Mouse (Mus musculus) limb, embryonic 10.5 days (tissue): Measurements from ENCODE around the gene Oxct1. TPM values are rescaled to one million over a fixed set of nuclear protein-coding genes. Genes with fewer than 3 reads are reported as not detected.

Experiments
- DNase-seq: peaks from one replicate; pipeline ENCODE4 v3.0.0-alpha.2; 2017; ENCODE audit warnings: low spot score
- H3K27ac ChIP-seq: fragments of 300-500 bp; sonication (generic); 2 replicates; pipeline ENCODE4 v1.5.1; 2016; ENCODE audit warnings: mild to moderate bottlenecking
- H3K27me3 ChIP-seq: fragments of 300-500 bp; sonication (generic); 2 replicates; pipeline ENCODE4 v1.6.1; 2016; ENCODE audit warnings: low read depth, mild to moderate bottlenecking; ENCODE audit not compliant: poor library complexity, severe bottlenecking
- H3K36me3 ChIP-seq: fragments of 300-500 bp; sonication (generic); 2 replicates; pipeline ENCODE4 v1.6.1; 2016; ENCODE audit warnings: mild to moderate bottlenecking, moderate library complexity
- H3K4me1 ChIP-seq: fragments of 300-500 bp; sonication (generic); 2 replicates; pipeline ENCODE4 v1.6.1; 2016
- H3K4me3 ChIP-seq: fragments of 300-500 bp; sonication (generic); 2 replicates; pipeline ENCODE4 v1.5.1; 2016; ENCODE audit warnings: mild to moderate bottlenecking, moderate library complexity
- H3K9me3 ChIP-seq: fragments of 300-500 bp; sonication (generic); replicated peaks from 2 replicates; pipeline ENCODE4 v1.6.1; 2016; ENCODE audit warnings: mild to moderate bottlenecking
- WGBS: fragments of 180-500 bp; shearing (Covaris S2); methylation state at CpG from one replicate; pipeline ENCODE4 v1.1.7; 2016; 5-methylcytosine and 5-hydroxymethylcytosine counted together
- polyA plus RNA-seq: library from polyadenylated mRNA; unstranded; fragments of >200 nt; fragmentation: Nextera tagmentation; extraction: Ambion mirVana; gene quantifications from 2 replicates; pipeline ENCODE4 v1.2.1, GENCODE M21; 2016

Oxct1 gene
- polyA plus RNA-seq = 79.0 and 116 TPM in 2 replicates

DNA sequence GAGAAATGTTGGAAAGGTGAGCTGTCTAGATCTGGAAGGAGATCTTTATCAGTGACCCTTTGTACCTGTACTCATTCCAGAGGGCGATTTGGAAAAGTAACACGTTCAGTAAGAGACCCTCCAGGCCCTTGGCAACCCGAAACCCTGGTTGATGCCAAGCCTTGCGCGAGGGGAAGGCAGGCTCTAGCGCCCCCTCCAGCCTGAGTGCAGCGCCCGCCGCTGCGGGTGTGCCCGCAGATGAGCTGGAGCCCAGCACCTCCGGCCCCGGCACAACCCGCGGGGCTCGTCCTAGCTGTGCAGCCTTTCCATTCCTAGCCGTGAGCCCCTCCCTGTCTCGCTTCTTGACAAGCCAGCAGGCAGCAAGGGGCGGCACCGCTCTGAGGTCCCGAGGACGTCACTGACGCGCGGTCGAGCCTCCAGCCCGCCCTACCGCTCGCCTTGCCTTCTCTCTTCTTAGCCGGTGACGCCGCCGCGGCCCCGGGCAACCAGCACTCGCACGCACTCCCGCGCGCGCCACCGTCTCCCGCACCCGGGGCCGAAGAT is at the start of gene Oxct1:
Gene Oxct1 (plus strand): TSS at position 153 of the 543 bp plus-strand sequence.
- peak; percentile 87 for DNase-seq
- H3K4me1 ChIP-seq = peaks cover 11% of the 10 kb centered on the region; the same call in 1 of the 2 replicates
- H3K9me3 ChIP-seq = no peaks in the 10 kb centered on the region
- under 1% methylated on average over 45 of the region's 45 CpGs for WGBS
- H3K27ac ChIP-seq = peak within 1 kb of the TSS; percentile 90
- H3K27me3 ChIP-seq = no peaks in the 10 kb centered on the region
- no peaks in the 10 kb centered on the region for H3K36me3 ChIP-seq
- H3K4me3 ChIP-seq = peak within 1 kb of the TSS; percentile 83

DNA sequence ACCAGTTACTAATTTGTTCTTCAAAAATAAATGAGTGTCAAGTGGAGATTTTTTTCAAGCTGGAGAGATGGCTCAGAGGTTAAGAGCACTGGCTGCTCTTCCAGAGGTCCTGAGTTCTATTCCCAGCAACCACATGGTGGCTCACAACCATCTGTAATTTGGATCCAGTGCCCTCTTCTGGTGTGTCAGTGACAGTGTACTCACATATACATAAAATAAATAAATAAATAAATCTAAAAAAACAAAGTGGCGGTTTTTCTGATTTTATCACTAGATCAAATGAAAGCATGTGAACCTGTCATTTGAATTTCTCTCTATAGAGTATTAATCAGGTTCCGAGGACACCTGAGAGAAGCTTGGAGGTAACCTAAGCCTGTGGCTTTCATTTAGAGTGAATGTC is 47.9 kb upstream of the Oxct1 start:
- H3K4me3 ChIP-seq = no peak overlapping the region
- peaks cover 4% of the 10 kb centered on the region; the same call in 1 of the 2 replicates for H3K4me1 ChIP-seq
- no peak overlapping the region for H3K27ac ChIP-seq
- no peaks in the 10 kb centered on the region for H3K9me3 ChIP-seq
- whole genome bisulfite sequencing = 90% methylated on average over 2 of the region's 2 CpGs
- peaks cover 10% of the 10 kb centered on the region for H3K36me3 ChIP-seq
- no peaks in the 10 kb centered on the region for H3K27me3 ChIP-seq
- no peak for DNase-seq

DNA sequence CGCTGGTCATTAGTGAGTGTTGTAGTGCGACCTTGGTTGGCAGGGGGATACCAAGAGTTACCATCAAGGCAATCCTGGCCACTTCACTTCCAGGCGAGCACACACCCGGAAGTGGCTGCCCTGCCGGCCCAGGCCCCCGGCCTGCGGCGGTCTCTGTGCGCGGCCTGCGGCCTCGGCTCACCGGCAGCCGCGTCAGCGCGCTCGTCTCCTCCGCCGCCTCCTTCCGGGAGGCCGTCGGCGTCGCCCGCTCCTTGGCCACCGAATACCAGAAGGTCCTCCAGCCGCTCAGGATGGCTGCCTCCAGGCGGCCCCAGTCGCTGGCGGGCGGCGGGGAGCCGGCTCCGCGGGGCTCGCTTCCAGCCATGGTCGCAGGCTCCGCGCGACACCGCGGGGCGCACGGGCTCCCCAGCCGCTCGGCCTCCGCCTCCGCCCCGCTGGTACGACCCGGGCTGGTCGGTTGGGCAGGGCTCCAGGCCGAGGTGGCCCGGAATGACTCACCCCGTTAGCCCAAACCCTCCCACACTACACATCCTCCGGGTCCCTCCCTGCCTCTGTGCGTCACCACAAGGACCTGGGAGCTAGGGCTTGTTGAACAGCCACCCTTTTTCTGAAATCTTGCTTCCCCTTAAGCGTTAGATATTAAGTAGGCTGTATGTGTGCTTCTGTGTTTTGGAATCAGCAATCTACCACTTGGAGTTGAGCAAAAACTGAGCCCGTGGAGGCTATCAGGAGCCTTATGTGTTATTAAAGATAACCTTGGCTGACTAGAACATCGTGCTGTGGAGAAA is 46.9 kb upstream of the Oxct1 start, which contains the start of gene Fbxo4:
Gene Fbxo4 (minus strand): TSS at position 513 of the 788 bp plus-strand sequence.
- H3K4me3 ChIP-seq = peak within 1 kb of the TSS; percentile 58
- WGBS = 2% methylated on average over 61 of the region's 61 CpGs

DNA sequence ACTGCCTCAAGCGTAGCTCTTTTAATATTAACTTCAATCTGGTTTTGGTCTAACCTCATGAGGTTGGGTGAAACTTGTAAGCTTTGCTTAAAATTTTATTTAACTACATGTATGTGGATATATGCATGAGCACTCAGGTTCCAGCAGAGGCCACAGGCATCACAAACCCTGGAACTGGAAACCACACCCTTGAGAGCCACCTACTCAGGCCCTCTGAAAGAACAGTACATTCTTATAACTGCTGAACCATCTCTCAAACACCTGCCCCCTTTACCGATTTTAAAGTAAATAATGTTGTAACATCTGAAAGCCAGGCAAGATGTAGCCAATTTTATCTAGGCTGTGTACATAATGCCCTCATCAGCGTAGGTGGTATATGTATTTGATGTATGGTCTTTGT is 46.3 kb upstream of the Oxct1 start:
- WGBS = 84% methylated on average over 3 of the region's 3 CpGs

More for the DNA sequence above, 46.9 kb upstream of the Oxct1 start, which contains the start of gene Fbxo4:
- Histone ChIP-seq H3K36me3 (peaks cover 20% of the 10 kb centered on the region), H3K27ac (peak within 1 kb of the TSS; percentile 90), H3K9me3 (no peaks in the 10 kb centered on the region), H3K4me1 (peaks cover 4% of the 10 kb centered on the region; the same call in 1 of the 2 replicates), H3K27me3 (no peaks in the 10 kb centered on the region)
- peak; percentile 77 for DNase-seq

DNA sequence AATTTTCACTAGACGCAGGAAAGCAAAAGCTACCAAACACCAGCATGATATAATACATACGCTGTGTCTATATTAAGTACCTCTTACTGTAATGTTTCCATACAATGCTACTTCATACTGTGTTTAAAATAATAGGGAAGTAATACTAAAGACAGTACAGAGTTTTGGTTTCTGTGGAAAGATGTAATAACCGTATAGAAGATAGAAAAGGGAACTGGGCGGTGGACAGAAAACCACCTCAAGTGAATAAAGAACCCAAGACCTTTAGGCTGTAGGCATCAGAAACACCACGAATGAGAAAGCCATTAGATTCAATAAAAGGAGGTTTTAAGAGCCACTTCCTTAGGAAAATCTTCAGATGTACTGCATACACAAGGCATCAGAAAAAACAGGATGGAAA is 43.5 kb upstream of the Oxct1 start:
- DNase-seq = no peak

More for the DNA sequence above, 46.3 kb upstream of the Oxct1 start:
- Histone ChIP-seq H3K27me3 (no peaks in the 10 kb centered on the region), H3K4me3 (peak overlapping the region; percentile 58), H3K9me3 (no peaks in the 10 kb centered on the region), H3K27ac (no peak overlapping the region), H3K4me1 (peaks cover 4% of the 10 kb centered on the region; the same call in 1 of the 2 replicates), H3K36me3 (peaks cover 26% of the 10 kb centered on the region)
- no peak for DNase-seq

DNA sequence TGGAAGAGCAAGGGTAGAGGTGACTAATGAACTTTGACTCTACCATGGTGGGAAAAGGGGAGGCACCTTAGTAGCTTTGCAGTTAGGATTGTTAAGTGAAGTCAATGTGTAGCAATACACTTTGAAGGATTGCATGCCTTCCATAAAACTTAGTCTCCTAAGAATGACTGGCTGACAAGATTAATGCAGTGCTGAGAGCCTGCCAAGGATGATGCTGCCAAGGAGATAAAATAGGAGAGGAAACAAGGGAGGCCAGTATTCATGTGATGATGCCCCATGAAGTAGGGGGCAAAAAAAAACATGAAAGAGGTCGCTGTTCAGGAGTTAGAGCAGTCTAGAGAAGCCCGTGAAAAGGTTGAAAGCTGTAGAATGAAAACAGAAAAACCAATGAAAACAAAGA is 41.3 kb upstream of the Oxct1 start:
- no peak overlapping the region for H3K4me3 ChIP-seq
- no peaks in the 10 kb centered on the region for H3K27me3 ChIP-seq
- H3K9me3 ChIP-seq = no peaks in the 10 kb centered on the region
- WGBS = 89% methylated on average over 2 of the region's 2 CpGs
- H3K36me3 ChIP-seq = peaks cover 70% of the 10 kb centered on the region
- H3K27ac ChIP-seq = no peak overlapping the region
- DNase-seq = no peak
- peaks cover under 1% of the 10 kb centered on the region; the same call in 1 of the 2 replicates for H3K4me1 ChIP-seq

More for the DNA sequence above, 43.5 kb upstream of the Oxct1 start:
- Histone ChIP-seq H3K9me3 (no peaks in the 10 kb centered on the region), H3K4me3 (no peak overlapping the region), H3K27me3 (no peaks in the 10 kb centered on the region), H3K4me1 (peaks cover 4% of the 10 kb centered on the region; the same call in 1 of the 2 replicates), H3K36me3 (peaks cover 50% of the 10 kb centered on the region), H3K27ac (no peak overlapping the region)
- whole genome bisulfite sequencing = 96% methylated on average over 5 of the region's 5 CpGs

DNA sequence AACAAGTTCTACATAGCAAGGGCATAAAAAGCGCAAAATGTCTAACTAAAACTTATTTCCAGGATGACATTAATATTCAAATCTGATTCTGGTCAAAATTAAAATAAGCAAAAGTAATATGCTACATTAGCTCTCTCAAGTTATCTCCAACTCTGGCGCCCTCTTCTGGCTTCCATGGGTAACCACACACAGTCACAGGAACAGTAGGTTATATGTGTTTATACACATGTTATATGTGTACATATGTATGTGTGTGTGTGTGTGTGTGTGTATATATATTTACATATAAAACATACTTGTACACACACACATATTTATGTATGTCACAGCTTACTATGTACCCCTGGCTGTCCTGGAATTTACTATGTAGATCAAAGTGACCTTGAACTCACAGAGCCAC is 38.2 kb upstream of the Oxct1 start:
- WGBS = 61% methylated on average over 2 of the region's 2 CpGs
- Histone ChIP-seq H3K4me3 (no peak overlapping the region), H3K36me3 (peaks cover 85% of the 10 kb centered on the region), H3K27ac (no peak overlapping the region), H3K9me3 (no peaks in the 10 kb centered on the region), H3K27me3 (no peaks in the 10 kb centered on the region), H3K4me1 (no peaks in the 10 kb centered on the region)
- no peak for DNase-seq

DNA sequence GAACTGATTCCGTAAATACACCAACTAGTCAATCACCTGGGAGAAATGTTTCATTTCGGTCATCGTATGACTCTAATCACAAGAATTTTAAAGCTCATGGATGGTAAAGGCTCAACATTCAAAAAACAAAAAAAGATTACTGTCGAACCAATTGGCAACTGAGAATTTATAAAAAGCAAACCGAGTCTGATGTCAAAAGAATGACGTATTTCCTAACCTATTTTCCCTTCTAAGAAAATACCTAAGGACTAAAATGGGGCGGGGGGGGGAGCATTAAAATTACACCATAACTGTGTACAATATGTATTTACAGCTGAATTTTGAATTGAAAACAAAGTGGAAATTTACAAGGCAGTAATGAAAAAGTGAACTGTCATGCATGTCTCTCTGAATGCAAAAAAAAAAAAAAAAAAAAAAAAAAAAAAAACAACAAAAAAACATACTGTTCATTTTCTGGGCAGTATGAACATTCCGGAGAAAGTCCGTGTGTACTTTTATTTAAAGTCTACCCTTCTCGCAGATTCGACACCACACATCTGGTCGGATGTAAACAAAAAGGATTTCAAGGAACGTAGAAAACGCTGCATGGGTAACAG is 31.2 kb upstream of the Oxct1 start:
- H3K27ac ChIP-seq = peak overlapping the region; percentile 94
- H3K4me1 ChIP-seq = peaks cover 8% of the 10 kb centered on the region; the same call in 1 of the 2 replicates
- H3K9me3 ChIP-seq = no peaks in the 10 kb centered on the region
- H3K4me3 ChIP-seq = peak overlapping the region; percentile 76
- H3K36me3 ChIP-seq = peaks cover 23% of the 10 kb centered on the region
- H3K27me3 ChIP-seq = no peaks in the 10 kb centered on the region
- WGBS = 29% methylated on average over 14 of the region's 14 CpGs
- DNase-seq = no peak

DNA sequence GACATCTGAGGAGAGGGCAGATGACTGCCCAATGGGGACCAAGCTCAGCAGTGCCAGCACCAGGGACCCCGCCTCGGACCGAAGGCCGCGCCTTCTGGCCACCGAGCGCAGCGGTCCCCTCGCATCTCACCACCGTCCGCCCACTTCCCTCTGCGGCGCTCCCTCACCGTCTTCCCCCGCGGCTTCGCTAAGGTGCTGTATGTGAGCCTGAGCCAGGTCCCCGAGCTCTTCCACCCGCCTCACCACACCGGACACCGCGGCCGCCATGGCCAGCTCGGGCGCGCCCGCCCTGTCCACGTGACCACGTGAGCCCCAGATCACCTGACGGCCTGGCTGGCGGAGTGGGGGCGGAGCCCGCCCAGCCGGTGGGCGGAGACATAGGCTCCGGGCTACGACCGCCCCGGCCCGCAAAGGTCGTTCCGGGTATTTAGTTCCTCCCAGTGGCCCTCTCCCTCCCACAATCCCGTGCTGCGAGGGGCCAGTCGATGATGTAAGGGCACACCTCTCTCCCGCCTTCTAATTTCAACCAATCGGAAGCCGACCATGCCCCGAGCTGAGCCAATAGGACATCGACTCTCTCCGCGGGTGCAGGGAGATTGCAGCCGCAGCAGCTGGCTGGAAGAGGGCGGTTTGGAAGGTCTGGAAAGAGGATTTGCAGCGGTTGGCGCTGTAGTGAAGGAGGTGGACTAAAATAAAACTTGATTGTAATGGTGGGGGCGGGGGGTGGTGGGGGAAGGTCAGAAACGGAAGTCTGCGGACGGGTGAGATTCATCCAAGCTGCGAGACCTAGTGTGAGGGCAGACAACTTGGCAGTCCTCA is 30.5 kb upstream of the Oxct1 start, which contains the start of gene AW549877:
Gene AW549877 (minus strand): TSS at position 297 of the 819 bp plus-strand sequence.
- peak; percentile 99 for DNase-seq
- H3K27me3 ChIP-seq = no peaks in the 10 kb centered on the region
- peaks cover 8% of the 10 kb centered on the region; the same call in 1 of the 2 replicates for H3K4me1 ChIP-seq
- H3K27ac ChIP-seq = peak within 1 kb of the TSS; percentile 94
- under 1% methylated on average over 61 of the region's 61 CpGs for WGBS
- no peaks in the 10 kb centered on the region for H3K9me3 ChIP-seq
- peaks cover 16% of the 10 kb centered on the region for H3K36me3 ChIP-seq
- H3K4me3 ChIP-seq = peak within 1 kb of the TSS; percentile 76

DNA sequence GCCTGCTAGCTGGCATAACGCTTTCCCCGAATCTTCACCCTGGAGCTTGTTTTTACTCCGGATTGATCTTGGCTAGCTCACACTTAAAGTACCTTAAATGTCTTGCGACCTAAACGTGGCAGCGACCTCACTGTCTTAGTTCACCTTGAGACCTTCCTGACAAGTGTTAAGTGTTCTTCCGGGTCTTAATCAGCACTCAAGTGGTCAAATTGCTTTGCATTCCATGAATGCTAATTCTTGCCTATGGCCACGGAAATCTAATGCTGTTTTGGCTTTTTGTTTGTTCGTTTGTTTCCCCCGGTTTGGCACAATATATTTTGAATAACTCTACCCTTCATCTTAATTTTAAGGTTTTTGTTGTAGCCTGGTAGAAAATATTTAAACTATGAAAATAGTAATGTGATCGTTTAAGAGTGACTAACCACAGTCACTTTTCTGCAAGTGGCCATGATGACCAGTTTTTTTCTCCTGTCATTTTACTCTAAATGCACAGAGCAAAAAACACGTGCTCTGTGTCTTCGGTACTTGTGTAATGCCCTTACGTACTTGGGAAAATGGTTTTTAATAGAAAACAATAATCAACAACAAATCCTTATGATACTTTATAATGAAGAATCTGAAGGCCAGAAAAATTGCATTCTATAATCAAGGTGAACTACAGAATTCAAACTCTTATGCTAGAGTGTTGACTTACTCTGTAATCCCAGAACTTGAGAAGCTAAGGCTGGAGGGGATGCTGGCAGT is 29.7 kb upstream of the Oxct1 start:
- WGBS = 26% methylated on average over 14 of the region's 14 CpGs
- peak overlapping the region; percentile 76 for H3K4me3 ChIP-seq
- no peaks in the 10 kb centered on the region for H3K27me3 ChIP-seq
- H3K27ac ChIP-seq = peak overlapping the region; percentile 86
- H3K9me3 ChIP-seq = no peaks in the 10 kb centered on the region
- no peak for DNase-seq
- peaks cover 8% of the 10 kb centered on the region; the same call in 1 of the 2 replicates for H3K4me1 ChIP-seq
- H3K36me3 ChIP-seq = peaks cover 8% of the 10 kb centered on the region

DNA sequence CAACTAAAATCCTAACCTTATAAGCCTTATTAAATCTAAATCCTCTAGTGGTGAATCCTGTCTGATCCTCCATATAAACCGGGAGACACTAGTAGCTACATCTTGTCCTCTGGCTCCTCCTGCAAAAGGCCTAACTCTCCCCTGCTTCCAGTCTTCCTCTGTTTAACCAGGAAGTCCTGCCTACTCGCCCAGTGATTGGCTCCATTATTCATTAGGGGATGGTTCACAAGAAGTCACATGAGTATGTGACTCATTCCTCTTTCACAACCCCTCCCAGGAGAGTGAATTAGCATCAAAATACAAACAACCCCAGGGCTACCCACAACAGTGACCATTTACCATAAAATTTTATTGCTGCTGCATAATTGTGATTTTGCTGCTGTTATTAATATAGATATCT is 27.0 kb upstream of the Oxct1 start:
- H3K27me3 ChIP-seq = no peaks in the 10 kb centered on the region
- DNase-seq = no peak
- no peaks in the 10 kb centered on the region for H3K9me3 ChIP-seq
- no peak overlapping the region for H3K4me3 ChIP-seq
- 64% methylated on average over 2 of the region's 2 CpGs for WGBS
- no peaks in the 10 kb centered on the region for H3K36me3 ChIP-seq
- H3K27ac ChIP-seq = no peak overlapping the region
- peaks cover 8% of the 10 kb centered on the region; the same call in 1 of the 2 replicates for H3K4me1 ChIP-seq
